Mouse (Mus musculus): ENCODE results near the gene Zmynd11. TPM values are rescaled to one million over a fixed set of nuclear protein-coding genes. Genes with fewer than 3 reads are reported as not detected.

The Zmynd11 gene
- total RNA-seq, 2 experiments from 2014 or later, result 237 to 247 TPM

DNA sequence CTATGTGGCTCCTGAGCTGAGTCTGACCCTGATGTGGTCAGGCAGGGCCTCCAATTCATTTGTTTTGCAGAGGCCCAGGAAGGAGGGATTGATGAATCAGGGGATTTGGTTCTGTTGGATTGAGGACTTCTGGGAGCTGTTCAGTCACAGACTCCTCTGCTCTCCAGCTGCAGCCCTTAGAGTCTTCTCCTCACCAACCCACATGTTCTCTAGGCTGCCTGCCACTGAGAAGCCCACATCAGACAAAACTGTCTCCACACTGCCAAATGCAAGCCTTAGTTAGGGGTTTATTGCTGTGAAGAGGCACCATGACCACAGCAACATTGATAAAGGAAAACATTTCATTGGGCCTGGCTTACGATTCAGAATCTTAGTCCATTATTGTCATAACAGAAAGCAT, 101.5 kb downstream of the Zmynd11 start:
- no peak for DNase-seq (ENCODE audit: low spot score in 2 of 2)

DNA sequence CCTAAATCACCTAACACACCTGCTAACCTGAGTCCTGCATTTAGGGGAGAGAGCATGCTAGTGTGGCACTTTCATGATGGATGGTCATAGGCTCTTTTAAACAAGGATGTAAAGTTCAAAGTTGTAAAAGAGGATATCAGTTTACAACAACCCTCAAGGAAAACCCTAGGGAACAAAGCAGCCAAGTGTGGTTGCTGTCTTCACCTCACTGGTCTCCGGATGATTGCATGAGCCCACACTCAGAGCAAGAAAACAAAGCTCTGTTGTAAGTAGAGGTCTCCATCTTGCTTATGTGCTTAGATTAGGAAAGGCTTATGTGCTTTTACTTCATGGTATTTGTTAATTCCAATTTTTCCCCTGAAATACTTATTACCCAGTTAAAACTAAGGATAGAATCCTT, 104.4 kb downstream of the Zmynd11 start:
- DNase-seq (ENCODE audit: low spot score in 2 of 2), result no peak

DNA sequence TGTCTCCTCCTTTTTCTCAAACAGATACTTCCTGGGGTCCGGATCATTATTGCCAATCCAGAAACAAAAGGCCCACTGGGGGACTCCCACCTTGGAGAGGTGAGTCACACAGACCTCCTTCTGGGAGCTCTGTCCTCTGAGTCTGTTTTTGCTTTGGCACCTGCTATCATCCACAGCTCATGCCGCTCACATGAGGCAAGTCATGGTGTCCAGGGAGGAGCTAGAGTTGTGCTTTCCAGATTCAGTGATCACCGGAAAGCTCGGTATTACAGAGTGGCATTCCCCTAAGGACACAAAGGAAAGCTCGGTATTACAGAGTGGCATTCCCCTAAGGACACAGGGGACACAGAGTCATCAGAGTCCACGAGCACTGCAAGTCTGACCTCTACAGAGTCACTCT, 108.5 kb downstream of the Zmynd11 start:
- DNase-seq (ENCODE audit: low spot score in 2 of 2), result no peak

DNA sequence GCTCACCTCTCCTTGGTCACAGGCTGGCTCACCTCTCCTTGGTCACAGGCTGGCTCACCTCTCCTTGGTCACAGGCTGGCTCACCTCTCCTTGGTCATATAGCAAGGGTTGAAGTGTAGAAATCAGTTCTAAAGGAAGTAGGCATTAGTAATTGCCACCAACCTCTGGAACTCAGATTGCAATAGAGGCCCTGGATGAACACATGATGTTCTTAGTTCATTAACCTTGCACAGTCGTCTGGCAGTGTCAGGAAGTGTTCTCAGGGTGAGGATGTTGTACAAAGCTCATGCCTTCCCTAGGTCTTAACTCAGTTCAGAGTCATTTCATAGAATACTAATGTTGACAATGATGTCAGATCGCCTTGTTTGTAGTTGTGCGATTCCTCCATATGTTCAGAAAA, 112.1 kb downstream of the Zmynd11 start:
- DNase-seq (ENCODE audit: low spot score in 2 of 2), result no peak

DNA sequence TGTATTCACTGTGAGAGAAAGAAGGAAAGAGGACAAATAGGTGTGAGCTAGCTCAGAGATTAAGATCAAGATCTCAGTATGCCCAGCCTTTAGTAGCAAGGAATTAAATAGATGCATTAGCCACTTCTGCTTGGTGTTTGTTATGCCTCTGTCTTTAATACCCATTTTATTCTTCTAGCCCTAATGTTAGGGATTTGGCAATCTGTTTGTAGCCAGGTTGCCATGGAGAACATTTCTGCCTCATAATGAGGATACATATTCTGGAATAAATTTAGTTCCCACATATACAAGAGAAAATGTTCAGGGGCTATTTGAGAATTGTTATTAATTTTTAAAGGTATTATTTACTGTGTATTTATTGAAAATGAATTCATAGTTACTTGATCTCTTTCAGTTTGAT, 114.5 kb downstream of the Zmynd11 start:
- peak in 1 of 2 experiments; percentile 49 for DNase-seq (ENCODE audit: low spot score in 2 of 2)

DNA sequence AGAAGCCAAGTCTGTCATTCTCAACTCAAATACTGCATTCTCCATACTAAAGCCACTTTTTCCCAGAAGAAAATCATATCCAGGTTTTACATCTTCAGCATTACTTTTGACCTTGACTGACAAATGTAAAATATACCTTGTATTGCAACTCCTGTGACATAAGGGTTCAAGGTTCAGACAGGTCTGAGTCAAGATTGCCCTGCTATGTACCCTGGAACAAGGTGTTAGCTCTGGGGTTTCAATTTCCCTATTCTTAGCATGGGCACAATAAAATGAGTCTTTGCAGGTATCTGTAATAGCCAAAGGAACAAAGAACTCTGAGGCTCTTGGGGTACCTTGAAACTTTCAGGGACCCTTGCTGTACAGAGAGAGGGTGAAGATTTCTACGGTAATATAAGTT, 115.2 kb downstream of the Zmynd11 start:
- DNase-seq (ENCODE audit: low spot score in 2 of 2), result no peak

DNA sequence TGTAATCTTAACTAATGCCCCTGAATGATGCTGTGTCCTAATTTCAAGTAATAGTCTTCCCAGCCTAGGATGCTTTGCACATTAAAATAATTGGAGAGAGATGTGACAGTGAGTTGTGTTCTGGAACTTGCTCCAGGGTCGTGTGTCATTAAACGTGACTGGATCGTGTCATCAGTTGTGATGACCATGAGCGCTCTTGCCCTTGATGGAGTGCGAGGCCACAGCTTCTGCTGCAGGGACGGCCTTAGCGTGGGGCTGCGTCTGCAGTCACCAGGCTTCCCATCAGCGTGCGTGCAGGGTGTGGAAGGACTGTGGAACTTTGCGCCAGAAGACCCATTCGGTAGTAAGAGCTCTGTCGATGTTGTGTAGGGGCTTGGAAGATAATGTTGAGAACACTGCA, 116.4 kb downstream of the Zmynd11 start:
- no peak for DNase-seq (ENCODE audit: low spot score in 2 of 2)

DNA sequence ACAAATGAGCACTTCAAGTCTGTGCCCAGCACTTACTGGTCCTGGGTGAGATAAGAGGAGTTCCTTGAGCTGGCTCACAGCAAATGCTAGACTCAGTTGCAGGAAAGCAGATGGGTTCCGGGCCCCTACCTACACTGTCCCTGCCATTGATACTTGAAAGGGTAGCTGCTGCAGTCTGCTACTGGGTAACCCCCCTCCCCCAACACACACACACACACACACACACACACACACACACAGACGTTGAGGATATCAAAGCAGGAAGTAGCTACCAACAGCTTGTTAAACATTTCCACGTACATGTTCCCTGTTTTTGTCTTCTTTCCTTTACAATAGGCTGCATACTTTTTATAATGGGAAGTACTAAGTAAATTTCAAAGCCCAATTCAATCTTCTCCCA, 127.2 kb downstream of the Zmynd11 start:
- DNase-seq (ENCODE audit: low spot score in 2 of 2), result no peak

DNA sequence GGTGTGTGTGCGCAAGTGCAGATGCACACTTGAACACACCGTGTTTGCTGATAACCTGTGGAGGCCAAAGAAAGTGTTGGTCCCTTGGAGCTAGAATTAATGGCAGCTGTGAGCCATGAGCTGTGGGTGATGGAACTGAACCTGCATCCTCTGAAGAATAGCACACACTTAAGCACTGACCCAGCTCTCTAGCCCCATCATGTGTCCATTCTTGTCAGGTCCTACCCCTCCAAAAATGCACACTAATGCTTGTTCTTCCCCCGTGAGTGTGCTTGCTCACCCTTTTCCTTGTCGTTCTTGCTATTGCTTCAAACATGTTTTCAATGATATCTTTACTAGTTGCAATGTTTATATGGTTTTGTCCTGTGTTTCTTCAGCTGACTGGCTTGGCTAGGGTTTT, 128.6 kb downstream of the Zmynd11 start:
- no peak for DNase-seq (ENCODE audit: low spot score in 2 of 2)

DNA sequence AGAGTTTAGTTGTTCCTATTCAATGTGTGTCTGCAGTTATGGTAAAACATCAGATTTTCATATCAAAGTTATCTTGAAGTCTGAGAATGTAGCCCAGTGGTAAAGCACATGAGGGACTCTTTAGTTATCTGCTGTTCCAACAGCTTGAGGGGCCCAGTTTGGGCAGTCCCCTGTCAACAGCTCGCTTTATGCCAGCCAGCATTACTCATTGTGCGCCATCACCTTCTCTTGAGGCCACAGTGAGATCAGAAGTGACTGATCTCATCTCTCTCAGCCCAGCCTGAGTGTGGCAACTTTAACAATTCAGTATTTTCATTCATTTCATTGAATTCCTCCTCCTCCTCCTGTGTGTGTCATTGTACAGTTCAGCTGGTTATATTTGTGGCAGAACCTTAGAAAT, 129.2 kb downstream of the Zmynd11 start:
- no peak for DNase-seq (ENCODE audit: low spot score in 2 of 2)
